In genomic region chr5:81055253-81055652, GRCm38 (mm10) we compare ENCODE assay signal across 22 mouse cellular contexts.
"Had no signal": no experiment of that assay in that cellular context is flagged by ENCODE, and none has a peak within 500 bp of the region (broad histone marks: within the 10 kb centered on the region; RNA-seq: fewer than 3 reads in every experiment).

No protein-coding gene starts in this region.

- H3K27me3 ChIP-seq: heart, embryonic 13.5 days; heart, embryonic 15.5 days; hindbrain, embryonic 12.5 days; intestine, embryonic 15.5 days; limb, embryonic 12.5 days; liver, embryonic 12.5 days had no signal

- H3K4me2 ChIP-seq: heart, embryonic 11.5 days; heart, embryonic 13.5 days; heart, embryonic 15.5 days; hindbrain, embryonic 12.5 days; hindbrain, embryonic 14.5 days; intestine, embryonic 15.5 days; limb, embryonic 12.5 days; liver, embryonic 12.5 days had no signal

- H3K4me3 ChIP-seq: heart, adult 2 months; heart, embryonic 13.5 days; heart, embryonic 15.5 days; hindbrain, embryonic 12.5 days; intestine, embryonic 15.5 days; layer of hippocampus, adult 2 months; left cerebral cortex, adult 2 months; limb, embryonic 10.5 days; limb, embryonic 12.5 days; liver, embryonic 12.5 days had no signal

- DNase-seq: gastrocnemius, postnatal 14 days; gastrocnemius, postnatal 36 days; heart, adult 11 months; heart, adult 2 months; heart, postnatal 14 days; heart, postnatal 36 days; kidney, adult 18-20 months; kidney, adult 8-10 months; kidney, postnatal 10 days; kidney, postnatal 25 days; kidney, postnatal 4 days had no signal

- H3K36me3 ChIP-seq: heart, embryonic 13.5 days; heart, embryonic 15.5 days; hindbrain, embryonic 12.5 days; intestine, embryonic 15.5 days; limb, embryonic 10.5 days; limb, embryonic 12.5 days; liver, embryonic 12.5 days had no signal
